Comparison of ENCODE assay signal across 8 mouse cellular contexts in genomic region chr4:141958188-141958587, GRCm38 (mm10). TPM values are rescaled to one million over a fixed set of nuclear protein-coding genes. Genes with fewer than 3 reads are reported as not detected.
DNase-seq lines count a peak whose midpoint lies in the region; ATAC-seq and TF ChIP-seq lines count a peak whose summit lies in the region.

No protein-coding gene starts in this region.

- intact Hi-C loops in left cerebral cortex, adult 2 months (cut with DNase I): loop anchor here (1.0 to 10.0 kb wide), 2 partner anchors 101 to 233 kb away; partner anchors contain the start of gene Ddi2

- H3K27me3 ChIP-seq in hindbrain, embryonic 15.5 days: no peaks in the 10 kb centered on the region

- ATAC-seq in hindbrain, embryonic 15.5 days (ENCODE audit: low FRiP score, low read depth): peak; percentile 35; the same call in 1 of the 2 replicates

- no peaks in the 10 kb centered on the region for H3K36me3 ChIP-seq in hindbrain, embryonic 15.5 days
- no peaks in the 10 kb centered on the region for H3K36me3 ChIP-seq in macrophage (ENCODE audit: inconsistent target)

- peak; percentile 93 for TF ChIP-seq CTCF in left cerebral cortex, adult 2 months (IDR thresholded peaks at IDR 0.05)

- no peaks in the 10 kb centered on the region for H3K9me3 ChIP-seq in hindbrain, embryonic 15.5 days

- peak; percentile 38 for DNase-seq in WW6 (ENCODE audit: low read depth, low spot score)
- DNase-seq in cerebellum, postnatal 14 days: peak; percentile 86 to 93
- peak; percentile 76 to 81 for DNase-seq in frontal cortex, postnatal 25 days (ENCODE audit: low spot score in 2 of 2)
- peak; percentile 73 to 83 for DNase-seq in left cerebral cortex, adult 2 months (ENCODE audit: extremely low spot score in 1 of 2, low spot score in 2 of 2)
- peak; percentile 56 for DNase-seq in retina, postnatal 7 days (ENCODE audit: low read depth, low spot score)
- peak; percentile 69 to 85 for DNase-seq in urinary bladder, postnatal 4 days (ENCODE audit: low spot score in 2 of 2)

- H3K4me1 ChIP-seq in hindbrain, embryonic 15.5 days (replicated peaks): peaks cover 18% of the 10 kb centered on the region

- no peak overlapping the region for H3K4me3 ChIP-seq in hindbrain, embryonic 15.5 days
- H3K4me3 ChIP-seq in left cerebral cortex, adult 2 months: no peak overlapping the region
- H3K4me3 ChIP-seq in macrophage (ENCODE audit: inconsistent target): no peak overlapping the region

- no peaks in the 10 kb centered on the region for H3K79me2 ChIP-seq in macrophage (ENCODE audit: inconsistent target)

- 6% methylated on average over 9 of the region's 9 CpGs for WGBS in hindbrain, embryonic 15.5 days
- 6% methylated on average over 9 of the region's 9 CpGs for WGBS in macrophage (ENCODE audit: missing documents)

- H3K27ac ChIP-seq in hindbrain, embryonic 15.5 days (replicated peaks): no peak overlapping the region
- peak overlapping the region; percentile 95 for H3K27ac ChIP-seq in left cerebral cortex, adult 2 months
- H3K27ac ChIP-seq in macrophage: peak overlapping the region; percentile 73

- 0 out of 2 replicates have a peak overlapping the region, but pooled peaks have one; percentile 22 for H3K4me2 ChIP-seq in hindbrain, embryonic 15.5 days

- no peak overlapping the region for H3K9ac ChIP-seq in hindbrain, embryonic 15.5 days

RNA-seq across cellular contexts. Expression of gene Fhad1, which starts 56.7 kb away (rescaled TPM):
- 4.1 and 5.3 TPM in 2 replicates for polyA plus RNA-seq in hindbrain, embryonic 15.5 days (2015; fragmentation: Nextera tagmentation; extraction: Ambion mirVana)
- total RNA-seq in left cerebral cortex, adult 2 months (2021): 1 to 10 TPM; 9.0 to 9.2 TPM
- total RNA-seq in macrophage (2018; cell fraction: chromatin; rRNA removed): 100 to 1,000 TPM in 1 of 26 experiments, 10 to 100 TPM in 23, 1 to 10 TPM in 2; 6.2 to 111 (median 29.8) TPM
- total RNA-seq in macrophage (2018; cell fraction: cytosol; rRNA removed): 1 to 10 TPM; 2.1 to 7.1 (median 4.0) TPM
- total RNA-seq in macrophage (2018; cell fraction: nucleus; rRNA removed): 10 to 100 TPM in 16 of 26 experiments, 1 to 10 TPM in 10; 4.7 to 45.7 (median 11.1) TPM
- polyA plus RNA-seq in macrophage (2018): 3.0 to 8.6 TPM (median 5.4 TPM) in 3 replicates

Comparison
In these comparisons a context has a peak if more than half of its experiments do, and no peak if none do; other contexts are left out.
1. DNase-seq: peak in every context shown above with its lines; median percentile 90 in cerebellum, postnatal 14 days; 78 in frontal cortex, postnatal 25 days; 78 in left cerebral cortex, adult 2 months; 77 in urinary bladder, postnatal 4 days; 56 in retina, postnatal 7 days; 38 in WW6.